Mouse (Mus musculus): ENCODE data around the gene Cldn15.
A peak's percentile ranks its signal among the peaks of the same experiment; 100 is the strongest.

DNA sequence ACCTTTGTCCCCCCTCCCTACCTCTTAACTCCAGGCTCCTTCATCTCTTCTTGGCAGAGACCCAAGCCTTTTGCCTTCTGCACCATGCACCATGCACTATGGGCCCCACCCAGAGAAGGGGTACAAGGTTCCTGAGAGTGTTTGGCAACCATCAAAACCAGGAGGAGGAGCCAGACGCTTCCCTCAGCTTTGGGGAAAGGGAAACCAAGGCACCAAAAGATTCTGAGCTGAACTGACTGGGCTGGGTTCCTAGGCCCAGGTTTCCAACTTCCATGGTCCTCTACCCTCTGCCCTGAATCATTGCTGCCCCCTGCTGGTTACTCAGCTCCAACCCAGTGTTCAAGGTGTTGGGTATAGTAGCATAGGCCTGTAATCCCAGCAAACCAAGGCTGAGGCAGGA, 4.3 kb downstream of the Cldn15 start:
- TF ChIP-seq POLR2A (IDR thresholded peaks at IDR 0.05; ENCODE audit: control insufficient read depth in 1 of 2, insufficient read depth in 1 of 2, low read depth in 1 of 2, low read length in 2 of 2, poor library complexity in 1 of 2) (no peak), CTCF (IDR thresholded peaks at IDR 0.05 in 2 of 3, conservative IDR thresholded peaks at IDR 0.05 in 1 of 3; ENCODE audit: control insufficient read depth in 1 of 3, insufficient read depth in 1 of 3, low read depth in 2 of 3, low read length in 3 of 3, poor library complexity in 1 of 3, severe bottlenecking in 1 of 3) (peak; percentile 71 to 73 (median 71)), MAFK (IDR thresholded peaks at IDR 0.05; ENCODE audit: borderline replicate concordance, low read depth, low read length) (no peak), ELF1 (IDR thresholded peaks at IDR 0.05; ENCODE audit: low read depth, low read length) (no peak), TCF12 (IDR thresholded peaks at IDR 0.05; ENCODE audit: low read depth, low read length) (no peak), CHD2 (IDR thresholded peaks at IDR 0.05; ENCODE audit: low read length) (no peak), MAX (IDR thresholded peaks at IDR 0.05; ENCODE audit: low read length) (no peak), E2F4 (IDR thresholded peaks at IDR 0.05; ENCODE audit: borderline replicate concordance, low read depth, low read length) (no peak)

Measured in MEL (cell line).